Mouse (Mus musculus): ENCODE data around the gene Itga3. TPM values are rescaled to one million over a fixed set of nuclear protein-coding genes. Genes with fewer than 3 reads are reported as not detected.

The Itga3 gene
- total and polyA plus RNA-seq, 3 experiments: 5.8 to 53.0 (median 9.0) TPM

- Histone ChIP-seq H3K4me3 (replicated peaks in 1 of 3; ENCODE audit: low read depth in 2 of 3, low read length in 2 of 3, poor library complexity in 1 of 3) (no peak overlapping the region), H3K4me1 (ENCODE audit: control insufficient read depth in 1 of 2, insufficient read depth in 2 of 2) (0 out of 4 replicates have a peak, but pooled peaks cover 0 to 2% of the 10 kb centered on the region in 2 experiments)
These were observed 61.1 kb downstream of the Itga3 start for GRCm38 (mm10) chr11:95015484-95015883.

GRCm38 (mm10) chr11:95012487-95012886 is 64.1 kb downstream of the Itga3 start:
- TF ChIP-seq JUN (IDR thresholded peaks at IDR 0.05; ENCODE audit: insufficient read depth, low read depth, low read length): no peak
- TF ChIP-seq MXI1 (IDR thresholded peaks at IDR 0.05; ENCODE audit: low read depth, low read length): no peak
- no peak for TF ChIP-seq MAX (IDR thresholded peaks at IDR 0.05; ENCODE audit: low read length)
- TF ChIP-seq ETS1 (conservative IDR thresholded peaks at IDR 0.05; ENCODE audit: low read depth, low read length): no peak
- TF ChIP-seq KAT2A (IDR thresholded peaks at IDR 0.05; ENCODE audit: insufficient replicate concordance, low read length): no peak
- TF ChIP-seq ELF1 (IDR thresholded peaks at IDR 0.05; ENCODE audit: low read depth, low read length): no peak
- no peak for TF ChIP-seq MAFK (IDR thresholded peaks at IDR 0.05; ENCODE audit: insufficient replicate concordance, low read length)
- TF ChIP-seq MEF2A (IDR thresholded peaks at IDR 0.05; ENCODE audit: borderline replicate concordance, low read depth, low read length): no peak
- no peak overlapping the region for H3K4me3 ChIP-seq (replicated peaks in 1 of 3; ENCODE audit: low read depth in 2 of 3, low read length in 2 of 3, poor library complexity in 1 of 3)
- peaks cover 4% of the 10 kb centered on the region for H3K9me3 ChIP-seq (replicated peaks; ENCODE audit: low read length)
- H3K27ac ChIP-seq (ENCODE audit: insufficient read depth, low read depth): no peak overlapping the region
- H3K4me2 ChIP-seq (ENCODE audit: insufficient read depth, low read depth, poor library complexity, severe bottlenecking): no peak overlapping the region
- dilution Hi-C loops (cut with MboI; ENCODE audit: extremely low pct_ligation_motif_present, extremely low pct_unique_long_range_greater_than_20kb, low sequenced_read_pairs) (no loop called here), in situ Hi-C loops (cut with MboI; ENCODE audit: low pct_ligation_motif_present, low pct_unique_long_range_greater_than_20kb, low sequenced_read_pairs) (no loop called here)
- DNase-seq (ENCODE audit: extremely low read depth): no peak
- no peaks in the 10 kb centered on the region for H3K36me3 ChIP-seq (replicated peaks in 1 of 2; ENCODE audit: control insufficient read depth in 1 of 2, insufficient read depth in 1 of 2, low read length in 1 of 2)
- H3K27me3 ChIP-seq (replicated peaks): peaks cover 91% of the 10 kb centered on the region
- H3K4me1 ChIP-seq (ENCODE audit: control insufficient read depth in 1 of 2, insufficient read depth in 2 of 2): peaks cover 2 to 5% of the 10 kb centered on the region in 2 experiments; a peak in 2 of 4 replicates
- no peaks in the 10 kb centered on the region for H3K79me2 ChIP-seq (replicated peaks; ENCODE audit: control insufficient read depth, extremely low read depth, insufficient read depth, poor library complexity, severe bottlenecking)
- H3K9ac ChIP-seq (ENCODE audit: insufficient read depth, low read depth): no peak overlapping the region

More at GRCm38 (mm10) chr11:95015484-95015883, 61.1 kb downstream of the Itga3 start:
- Histone ChIP-seq H3K27me3 (replicated peaks) (peaks cover 93% of the 10 kb centered on the region), H3K27ac (ENCODE audit: insufficient read depth, low read depth) (no peak overlapping the region), H3K79me2 (replicated peaks; ENCODE audit: control insufficient read depth, extremely low read depth, insufficient read depth, poor library complexity, severe bottlenecking) (no peaks in the 10 kb centered on the region), H3K4me2 (ENCODE audit: insufficient read depth, low read depth, poor library complexity, severe bottlenecking) (no peak overlapping the region), H3K36me3 (replicated peaks in 1 of 2; ENCODE audit: control insufficient read depth in 1 of 2, insufficient read depth in 1 of 2, low read length in 1 of 2) (no peaks in the 10 kb centered on the region), H3K9me3 (replicated peaks; ENCODE audit: low read length) (peaks cover 6% of the 10 kb centered on the region), H3K9ac (ENCODE audit: insufficient read depth, low read depth) (no peak overlapping the region)
- TF ChIP-seq RCOR1 (conservative IDR thresholded peaks at IDR 0.05; ENCODE audit: low read depth, low read length) (no peak), POLR2A (IDR thresholded peaks at IDR 0.05; ENCODE audit: low read depth, low read length) (no peak), TCF12 (IDR thresholded peaks at IDR 0.05; ENCODE audit: low read depth, low read length) (no peak), NRF1 (IDR thresholded peaks at IDR 0.05; ENCODE audit: low read depth, low read length) (no peak), MAFK (IDR thresholded peaks at IDR 0.05; ENCODE audit: insufficient replicate concordance, low read length) (no peak), KAT2A (IDR thresholded peaks at IDR 0.05; ENCODE audit: insufficient replicate concordance, low read length) (no peak), MEF2A (IDR thresholded peaks at IDR 0.05; ENCODE audit: borderline replicate concordance, low read depth, low read length) (no peak), ZNF384 (IDR thresholded peaks at IDR 0.05; ENCODE audit: low read depth, low read length) (no peak), IRF4 (IDR thresholded peaks at IDR 0.05; ENCODE audit: low read depth, low read length) (no peak)
- no peak for DNase-seq (ENCODE audit: extremely low read depth)
- dilution Hi-C loops (cut with MboI; ENCODE audit: extremely low pct_ligation_motif_present, extremely low pct_unique_long_range_greater_than_20kb, low sequenced_read_pairs) (no loop called here), in situ Hi-C loops (cut with MboI; ENCODE audit: low pct_ligation_motif_present, low pct_unique_long_range_greater_than_20kb, low sequenced_read_pairs) (no loop called here)

Data from CH12.LX (cell line).